Mouse (Mus musculus): ENCODE measurements around the gene Rex2.
"Not testable (repeated sequence)": the region's sequence is repeated elsewhere in the genome, so short reads cannot be mapped to it uniquely, and the experiment has no call there.

Rex2 gene

GRCm38 (mm10) chr4:147021550-147021949, at the start of gene Rex2:
Gene Rex2 (plus strand): TSS chr4:147021850.
- not testable (repeated sequence) for DNase-seq (ENCODE audit: low read depth, low spot score)

DNA sequence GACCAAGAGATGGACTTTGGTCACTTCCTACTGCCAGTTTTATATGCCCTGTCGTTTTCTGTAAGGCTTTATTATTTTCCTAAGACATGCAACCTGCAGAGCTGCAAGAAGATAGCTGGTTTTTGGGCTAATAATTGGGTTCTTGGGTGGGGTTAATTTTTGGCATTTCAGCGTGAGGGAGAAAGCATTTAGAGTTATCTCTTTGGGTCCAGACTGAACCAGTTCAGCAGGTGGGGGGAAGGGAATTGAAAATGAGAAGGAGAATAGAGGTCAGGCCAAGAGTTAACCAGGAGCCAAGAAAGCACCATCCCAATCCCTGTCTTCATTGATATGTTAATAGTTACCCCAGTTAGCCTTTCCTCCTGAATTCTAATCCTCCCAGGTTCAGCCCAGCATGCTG, 45.1 kb upstream of the Rex2 start:
- DNase-seq (ENCODE audit: low read depth, low spot score) = not testable (repeated sequence)

- not testable (repeated sequence) for DNase-seq (ENCODE audit: low read depth, low spot score)
These were observed 3.2 kb upstream of the Rex2 start for GRCm38 (mm10) chr4:147018400-147018799.

- not testable (repeated sequence) for DNase-seq (ENCODE audit: low read depth, low spot score)
These were observed 4.7 kb downstream of the Rex2 start for GRCm38 (mm10) chr4:147026374-147026773.

GRCm38 (mm10) chr4:147031308-147032036, 9.8 kb downstream of the Rex2 start:
- not testable (repeated sequence) for DNase-seq (ENCODE audit: low read depth, low spot score)

DNA sequence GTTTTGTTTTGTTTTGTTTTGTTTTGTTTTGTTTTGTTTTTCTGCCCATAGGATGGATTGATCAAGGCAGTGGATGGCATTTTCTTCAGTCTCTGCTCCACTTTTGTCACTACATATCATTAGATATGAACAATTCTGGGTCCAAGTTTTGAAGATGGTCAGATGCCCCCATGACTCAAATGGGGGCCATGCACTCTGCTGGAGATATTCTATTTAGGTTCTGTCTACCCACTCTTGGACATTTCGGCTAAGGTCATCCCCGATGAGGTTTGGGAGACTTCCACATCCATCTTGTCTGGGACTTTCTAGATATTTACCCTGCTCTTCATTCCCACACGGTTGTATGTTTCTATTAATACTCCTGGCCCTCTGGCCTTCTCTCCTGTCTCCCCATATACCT, 42.1 kb downstream of the Rex2 start:
- DNase-seq (ENCODE audit: low read depth, low spot score) = not testable (repeated sequence)

DNA sequence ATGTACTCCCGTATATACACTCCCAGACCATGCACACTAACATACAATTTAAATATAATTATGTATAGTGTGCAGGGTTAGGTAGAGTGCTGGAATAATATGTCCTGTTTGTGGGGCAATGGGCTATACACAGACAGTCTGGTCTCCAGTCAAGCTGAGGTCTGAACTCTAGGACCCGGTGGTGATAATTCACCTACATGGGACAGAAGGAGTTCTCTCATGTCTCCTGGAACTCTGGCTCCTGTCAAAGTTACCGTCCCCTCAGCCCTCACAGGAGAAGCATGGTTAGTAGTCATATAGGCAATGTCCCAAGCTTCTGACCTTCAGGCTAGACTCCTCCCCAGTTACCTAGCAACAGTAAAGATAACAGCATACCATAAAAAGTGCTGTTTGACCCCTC, 44.2 kb downstream of the Rex2 start:
- not testable (repeated sequence) for DNase-seq (ENCODE audit: low read depth, low spot score)

GRCm38 (mm10) chr4:147066380-147066779, 44.7 kb downstream of the Rex2 start:
- not testable (repeated sequence) for DNase-seq (ENCODE audit: low read depth, low spot score)

DNA sequence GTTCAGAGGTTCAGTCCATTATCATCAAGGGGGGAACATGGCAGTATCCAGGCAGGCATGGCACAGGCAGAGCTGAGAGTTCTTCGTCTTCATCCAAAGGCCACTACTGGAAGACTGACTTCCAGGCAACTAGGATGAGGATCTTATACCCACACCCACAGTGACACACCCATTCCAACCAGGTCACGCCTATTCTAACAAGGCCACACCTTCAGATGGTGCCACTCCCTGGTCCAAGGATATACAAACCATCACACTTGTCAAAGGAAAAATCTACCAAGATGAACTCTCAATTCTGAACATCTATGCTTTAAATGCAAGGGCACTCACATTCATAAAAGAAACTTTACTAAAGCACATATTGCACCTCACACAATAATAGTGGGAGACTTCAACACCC, 74.0 kb downstream of the Rex2 start:
- DNase-seq (ENCODE audit: low read depth, low spot score) = not testable (repeated sequence)

DNA sequence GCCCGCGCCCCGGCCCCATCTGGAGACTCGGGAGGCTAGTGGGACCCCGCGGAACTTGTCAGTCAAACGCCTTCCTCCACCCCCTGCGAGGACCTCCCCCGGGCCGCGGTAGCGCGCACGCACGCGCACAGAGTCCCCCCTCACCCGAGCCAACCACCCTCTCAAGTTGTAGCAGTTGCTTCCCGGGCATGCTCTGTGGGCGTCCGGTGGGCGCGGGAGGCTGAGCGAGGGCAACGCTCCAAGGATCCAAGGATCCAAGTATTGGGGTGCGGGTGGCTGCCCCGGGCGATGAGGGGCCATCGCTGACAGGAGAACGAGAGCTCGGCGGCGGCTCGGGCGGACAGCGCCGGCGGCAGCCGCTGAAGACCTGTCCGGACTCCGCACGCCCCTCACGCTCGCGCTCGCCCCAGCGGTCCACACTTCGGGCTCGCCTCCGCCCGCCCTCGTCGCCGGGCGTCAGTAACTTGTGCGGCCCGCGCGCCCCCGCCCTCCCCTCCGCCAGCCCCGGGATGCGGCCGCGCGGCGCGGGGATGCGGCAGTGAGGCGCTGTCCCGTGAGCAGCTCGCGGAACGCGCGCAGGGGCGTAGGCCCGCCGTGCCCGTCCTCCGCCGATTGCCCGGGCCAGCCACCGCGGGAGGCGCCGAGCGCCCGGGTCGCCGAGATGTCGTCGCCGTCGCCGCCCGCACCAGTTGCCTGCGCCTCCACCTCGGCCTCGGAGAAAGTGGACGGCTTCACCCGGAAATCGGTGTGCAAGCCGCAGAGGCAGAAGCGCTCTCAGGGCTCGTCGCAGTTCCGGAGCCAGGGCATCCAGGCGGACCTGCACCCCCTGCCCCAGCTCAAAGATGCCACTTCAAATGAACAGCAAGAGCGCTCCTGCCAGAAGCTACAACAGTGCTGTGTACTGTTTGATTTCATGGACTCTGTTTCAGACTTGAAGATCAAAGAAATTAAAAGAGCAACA, 80.3 kb downstream of the Rex2 start:
- peak; percentile 15 for DNase-seq (ENCODE audit: low read depth, low spot score)

- DNase-seq (ENCODE audit: low read depth, low spot score) = not testable (repeated sequence)
These were observed 82.2 kb downstream of the Rex2 start for GRCm38 (mm10) chr4:147103814-147104213.

Measured in brain, adult 2 months (tissue).